Mouse (Mus musculus) layer of hippocampus, postnatal 14 days (tissue): ENCODE measurements around the gene Tagap. TPM values are rescaled to one million over a fixed set of nuclear protein-coding genes. Genes with fewer than 3 reads are reported as not detected.

Source experiments
- DNase-seq, 2 experiments: peaks; one replicate each; pipeline ENCODE4 v3.0.0; 2021 to 2022; ENCODE audit warnings: low spot score in 2 of 2, mixed read lengths in 1 of 2
- long read RNA-seq, 2 experiments: library from polyadenylated mRNA; stranded (forward); transcript quantifications; one replicate each; pipeline ENCODE4 v2.0.0; 2021
- total RNA-seq, 2 experiments: library from RNA; stranded (reverse); gene quantifications; 2 replicates each; pipeline ENCODE4 v1.2.3; 2021

Gene Tagap
- total RNA-seq, result 1 to 10 TPM; 3.9 to 4.7 TPM
- long read RNA-seq, experiment 1, partial matches to known transcripts, result 0 of 5 reads
- long read RNA-seq, experiment 1, other reads (novel, unspliced or antisense), result 3 of 5 reads
- long read RNA-seq, experiment 2, partial matches to known transcripts, result 0 of 19 reads
- long read RNA-seq, experiment 2, other reads (novel, unspliced or antisense), result 18 of 19 reads

DNA sequence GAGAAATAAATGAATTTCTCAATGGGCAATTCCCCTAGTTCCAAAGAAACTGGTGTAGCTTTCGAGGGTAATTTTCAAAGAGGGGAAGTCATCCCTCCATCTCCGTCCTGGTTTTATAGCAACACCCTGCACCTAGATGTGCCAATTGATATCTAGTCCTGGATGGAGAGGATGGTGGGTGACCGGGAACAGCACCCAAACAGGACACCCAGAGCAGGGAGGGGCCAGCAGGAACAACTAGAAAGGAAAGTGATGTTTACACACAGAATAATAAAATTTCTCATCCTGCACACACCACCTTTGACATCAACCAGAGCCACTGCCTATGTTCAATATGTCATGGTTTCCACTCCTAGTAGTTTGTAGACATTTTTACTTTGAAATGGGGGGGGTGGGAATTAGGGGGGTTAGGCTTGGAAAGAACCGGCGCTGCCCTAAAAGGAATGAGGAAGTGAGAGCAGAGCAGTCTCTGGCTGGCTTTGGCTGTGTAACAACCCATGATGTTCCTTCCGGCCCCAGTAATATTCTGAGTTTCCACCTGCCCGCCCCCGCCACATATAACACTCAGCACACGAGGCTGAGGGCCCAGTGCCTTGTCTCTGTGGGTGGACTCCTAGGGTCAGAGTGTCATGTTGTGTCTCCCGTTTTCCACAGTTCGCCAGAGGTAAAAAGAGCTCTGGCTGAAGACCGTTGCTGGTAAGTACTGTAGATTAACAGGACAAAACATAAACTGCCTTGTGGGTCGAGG is at the start of gene Tagap:
Gene Tagap, plus strand, starts transcription at position 588 of the 748 bp plus-strand sequence.
- DNase-seq, result no peak

DNA sequence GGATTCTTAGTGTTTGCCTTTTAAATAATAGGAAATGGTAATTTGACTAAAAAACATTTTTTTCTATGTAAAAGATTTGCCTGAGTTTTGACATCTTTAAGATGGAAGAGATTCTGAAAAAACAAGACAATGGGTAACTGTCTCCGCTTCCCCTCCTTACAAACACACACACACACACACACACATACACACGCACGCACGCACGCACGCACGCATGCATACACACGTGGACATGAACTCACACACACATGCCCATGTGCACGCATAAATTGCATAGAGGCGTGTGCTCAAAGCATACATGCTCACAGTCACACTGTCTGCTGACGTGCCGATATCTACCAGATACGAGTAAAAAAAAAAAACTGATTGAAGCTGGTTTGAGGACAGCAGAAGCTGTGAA is 49.3 kb upstream of the Tagap start:
- no peak for DNase-seq

DNA sequence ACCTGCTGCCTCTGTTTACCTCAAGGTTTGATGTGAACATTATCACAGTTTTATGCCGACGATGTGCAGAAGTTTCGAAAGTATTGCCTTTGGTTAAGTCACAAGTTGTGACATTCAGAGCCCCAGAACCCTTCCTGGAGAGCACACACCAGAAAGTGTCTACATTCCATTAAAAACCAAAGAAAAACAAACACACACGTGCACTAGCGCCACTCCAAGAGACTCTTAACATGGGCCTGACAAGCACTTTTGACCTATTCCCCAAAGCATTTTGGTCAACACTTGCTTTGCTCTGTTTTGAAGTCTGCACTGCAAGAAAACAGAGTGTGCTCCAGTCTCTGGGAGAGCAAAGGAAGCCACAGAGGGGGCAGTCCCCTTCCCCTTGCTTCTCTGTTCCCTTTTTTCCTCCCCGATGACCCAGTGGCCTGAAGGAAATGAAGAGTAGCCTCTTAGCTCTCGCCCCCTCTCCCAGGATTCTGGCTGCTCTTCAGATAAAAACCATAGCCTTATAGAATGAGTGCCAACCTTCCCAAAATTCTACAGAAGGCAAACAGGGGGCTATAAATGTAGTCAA is 48.5 kb upstream of the Tagap start:
- no peak for DNase-seq

DNA sequence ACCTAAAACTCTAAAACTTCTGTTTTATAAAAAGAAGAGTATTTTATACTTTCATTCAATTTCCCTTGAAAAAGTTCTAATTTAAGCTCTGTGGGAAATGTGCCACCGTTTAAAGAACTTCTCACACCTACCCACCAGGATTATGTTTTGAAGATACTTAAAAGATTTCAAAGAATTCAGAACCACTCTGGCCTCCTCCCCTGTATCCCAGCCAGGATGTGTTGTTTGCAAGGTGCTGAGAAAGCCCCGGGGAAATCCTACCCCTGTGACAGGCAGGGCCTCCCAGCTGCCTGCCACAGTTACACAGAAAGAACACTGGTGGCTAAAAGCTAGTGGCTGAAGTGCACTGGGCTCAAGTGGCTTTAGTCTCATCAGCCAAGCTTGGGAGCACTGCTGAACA is 47.9 kb upstream of the Tagap start:
- DNase-seq, result no peak

DNA sequence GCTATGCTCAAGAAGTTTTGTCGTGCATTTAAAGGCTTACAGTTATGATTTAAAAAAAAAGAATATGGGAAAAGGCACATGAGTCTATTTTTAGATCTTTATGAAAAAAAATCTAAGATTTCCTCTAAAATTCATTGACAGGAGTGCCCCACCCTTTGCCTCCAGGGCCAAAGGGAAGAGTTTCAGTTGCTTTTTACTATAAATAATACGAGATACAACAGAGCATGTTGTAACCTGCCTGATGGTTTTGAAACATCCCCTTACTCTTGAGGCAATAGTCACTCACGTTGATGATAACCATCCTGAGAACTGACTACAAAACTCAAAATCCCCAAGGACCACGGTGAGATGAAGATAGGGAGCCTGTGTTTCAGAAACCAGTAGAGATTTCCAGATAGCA is 46.3 kb upstream of the Tagap start:
- DNase-seq, result no peak

DNA sequence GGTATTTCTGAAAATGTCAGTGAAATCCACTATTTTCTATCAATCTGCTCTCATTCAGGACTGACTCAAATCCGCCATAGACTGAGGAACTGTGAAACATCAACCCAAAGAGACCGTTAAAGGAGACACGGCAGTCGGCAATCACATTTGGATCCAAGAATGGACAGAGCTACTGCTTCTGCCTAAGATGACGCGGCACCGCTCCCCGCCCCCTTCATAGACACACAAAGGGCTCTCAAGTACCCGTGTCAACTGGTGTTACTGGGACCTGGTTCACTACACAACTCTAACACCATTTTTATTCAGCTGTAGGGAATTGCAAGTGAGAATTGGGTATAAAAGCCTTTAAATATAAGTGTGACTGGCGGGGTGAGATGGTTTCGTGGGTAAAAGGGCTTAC is 42.7 kb upstream of the Tagap start:
- no peak for DNase-seq

DNA sequence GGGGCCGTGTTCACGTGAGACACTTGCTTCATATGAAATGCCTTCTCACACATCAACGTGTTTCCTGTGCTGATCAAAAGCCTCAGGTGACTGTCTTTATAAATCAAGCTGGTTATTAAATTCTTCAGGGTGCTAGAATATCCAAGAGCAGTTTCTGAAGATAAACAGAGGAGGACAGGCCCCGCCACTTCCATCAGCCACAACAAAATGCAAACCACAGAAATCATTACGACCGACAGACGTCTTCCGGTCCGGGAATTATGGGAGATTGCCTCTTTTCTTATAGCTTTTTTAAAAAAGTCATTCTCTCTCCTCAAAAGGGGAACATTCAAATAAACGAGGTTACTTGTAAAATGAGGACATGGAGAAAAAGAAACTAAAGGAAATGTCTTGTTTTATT is 41.2 kb upstream of the Tagap start:
- DNase-seq, result no peak

DNA sequence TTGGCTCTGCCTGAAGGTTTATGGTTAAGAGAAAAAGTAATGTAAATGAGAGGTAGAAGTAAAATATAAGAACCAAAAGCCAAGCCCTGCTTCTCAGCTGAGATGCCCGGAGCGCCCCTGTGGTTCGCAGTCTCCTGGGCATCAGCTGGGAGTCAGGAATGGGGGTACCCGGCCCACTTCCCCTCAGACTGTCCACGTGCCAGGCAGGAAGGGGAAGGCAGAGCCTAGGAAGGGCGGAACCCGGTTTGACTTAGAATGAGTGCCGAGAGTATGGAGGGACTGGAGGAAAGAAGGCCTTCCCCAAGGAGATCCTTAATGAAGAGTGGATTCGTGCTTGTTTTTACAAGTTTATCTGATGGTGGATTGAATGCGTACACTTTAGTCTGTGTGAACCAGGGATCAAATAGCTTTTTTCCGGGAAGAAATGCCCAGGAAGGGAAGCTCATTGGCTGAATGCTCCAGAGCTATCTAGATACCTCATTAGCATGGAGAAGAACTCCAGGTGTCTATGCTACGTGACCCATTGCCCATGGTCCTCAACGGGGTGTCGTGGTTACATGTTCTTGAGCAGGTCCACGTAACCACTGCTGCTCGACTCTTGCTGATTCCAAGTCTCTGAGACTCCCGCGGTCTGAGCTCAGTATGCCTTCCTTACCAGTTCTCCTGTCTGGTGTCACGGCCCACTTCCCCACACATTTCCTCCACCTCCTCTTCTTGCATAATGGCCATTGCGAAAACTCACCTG is 38.6 kb upstream of the Tagap start:
- DNase-seq, result no peak

DNA sequence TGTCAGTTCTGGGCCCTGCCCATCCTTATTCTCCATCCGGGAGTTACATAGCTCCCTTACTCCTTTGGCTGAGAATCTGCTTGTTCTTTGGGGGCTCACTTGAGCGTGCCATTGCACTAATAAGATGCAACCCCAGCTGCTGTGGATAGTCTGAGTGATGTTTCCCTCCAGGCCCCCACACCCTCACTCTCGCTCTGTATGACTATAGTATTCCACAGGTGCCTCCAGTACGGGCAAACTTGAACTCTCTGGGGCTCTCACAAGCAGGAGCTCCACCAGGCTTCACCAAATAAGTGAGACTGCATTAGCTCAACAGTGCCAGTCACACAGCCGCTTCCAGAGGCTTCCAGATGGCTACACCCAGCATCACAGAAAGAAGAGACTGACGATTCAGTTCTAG is 37.5 kb upstream of the Tagap start:
- no peak for DNase-seq

DNA sequence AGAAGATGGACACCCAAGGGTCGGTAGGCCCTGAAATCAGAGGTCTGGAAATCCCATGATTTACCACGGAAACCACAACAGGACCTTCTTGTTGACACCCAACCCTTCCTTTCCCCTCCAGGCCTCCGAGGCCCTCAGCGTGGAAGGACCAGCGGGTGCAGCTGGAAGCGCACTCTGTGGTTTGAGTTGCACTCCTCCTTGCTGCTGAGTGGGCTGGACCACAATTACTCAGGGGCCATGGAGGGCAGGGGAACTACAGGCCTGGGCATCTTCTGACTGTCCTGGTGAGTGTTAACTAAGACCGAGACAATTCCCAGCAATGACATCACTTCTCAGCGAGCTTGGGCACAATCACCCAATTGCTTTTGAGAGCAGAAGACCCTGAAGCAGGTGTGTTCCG is 36.8 kb upstream of the Tagap start:
- no peak for DNase-seq

DNA sequence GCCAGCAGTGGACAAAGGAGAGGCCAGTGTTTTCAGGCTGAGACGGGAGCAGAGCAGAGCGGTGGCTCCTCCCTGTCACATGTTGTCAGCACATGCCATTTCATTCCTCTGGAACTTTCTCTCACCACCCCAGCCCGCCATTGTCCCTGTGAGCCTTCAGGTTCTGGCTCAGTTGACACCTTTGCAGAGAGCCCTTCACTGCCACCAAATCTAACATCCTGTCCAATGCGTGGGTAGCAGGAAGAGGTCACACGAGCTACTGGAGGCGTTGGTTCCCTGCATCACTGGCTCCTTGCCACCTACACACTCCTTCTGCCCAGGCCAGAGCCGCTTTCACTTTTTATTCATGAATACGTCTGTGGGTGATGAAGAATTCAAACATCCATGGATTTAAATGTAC is 33.1 kb upstream of the Tagap start:
- DNase-seq, result no peak

DNA sequence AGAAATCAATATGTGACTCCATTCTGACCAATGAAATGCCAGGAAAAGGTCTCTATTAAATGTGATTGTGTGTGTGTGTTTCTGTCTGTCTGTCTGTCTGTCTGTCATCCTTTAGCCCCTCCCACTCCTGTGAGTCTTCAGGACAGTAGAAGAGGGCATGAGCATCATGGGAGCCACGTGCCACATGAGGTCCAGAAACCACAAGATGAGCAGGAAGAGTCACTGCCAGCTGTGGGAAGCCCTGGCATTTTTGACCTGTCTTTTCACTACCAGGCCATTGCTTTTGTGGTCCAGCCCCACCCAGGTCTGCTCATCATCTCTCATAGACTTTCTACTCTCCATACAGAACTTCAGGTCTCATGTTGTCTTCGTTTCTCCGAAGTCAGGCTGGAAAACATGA is 31.7 kb upstream of the Tagap start:
- DNase-seq, result no peak

DNA sequence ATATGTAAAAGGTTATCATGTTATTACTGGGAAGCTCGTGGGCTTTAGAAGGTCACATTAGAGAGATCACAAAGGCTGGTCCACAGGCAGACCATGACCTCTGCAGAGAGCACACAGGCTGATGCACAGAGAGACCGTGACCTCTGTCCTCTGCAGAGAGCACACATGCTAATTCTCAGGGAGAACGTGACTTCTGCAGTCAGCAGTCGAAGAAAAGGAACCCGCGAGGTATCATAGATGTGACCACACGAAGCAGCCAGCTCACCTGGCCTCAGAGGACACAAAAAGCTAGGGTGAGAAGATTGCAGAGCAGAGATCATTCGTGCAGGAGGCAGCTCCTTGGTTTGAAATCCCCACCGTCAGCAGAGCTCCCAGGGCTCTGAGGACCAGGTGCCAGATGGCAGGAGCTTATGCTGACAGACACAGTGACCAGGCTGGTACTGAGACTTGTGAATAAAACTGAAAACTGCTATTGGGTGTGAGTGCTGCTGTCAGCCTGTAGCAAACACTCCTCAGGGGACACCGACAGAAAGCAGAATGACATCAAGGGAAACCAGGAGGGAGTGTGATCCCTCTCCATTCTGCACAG is 29.7 kb upstream of the Tagap start:
- DNase-seq, result no peak

DNA sequence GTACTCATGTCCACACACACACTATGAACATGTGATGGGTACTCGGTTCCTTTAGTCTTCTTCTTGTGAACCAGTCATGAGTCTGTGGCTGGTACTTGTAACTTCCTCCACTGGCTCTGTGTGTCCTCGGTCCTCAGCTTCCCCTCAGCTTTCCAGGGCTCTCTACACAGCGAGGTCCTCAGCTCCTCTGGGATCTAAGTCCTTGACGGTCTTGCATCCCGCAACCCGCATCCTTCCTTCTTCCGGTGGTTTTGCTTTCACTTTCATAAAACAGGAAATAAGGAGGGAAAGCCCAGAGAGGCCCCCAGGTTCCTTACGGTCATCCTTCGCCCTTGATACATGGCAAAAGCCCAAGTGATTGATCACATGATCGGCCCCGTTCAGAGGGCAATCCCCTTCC is 28.7 kb upstream of the Tagap start:
- no peak for DNase-seq

DNA sequence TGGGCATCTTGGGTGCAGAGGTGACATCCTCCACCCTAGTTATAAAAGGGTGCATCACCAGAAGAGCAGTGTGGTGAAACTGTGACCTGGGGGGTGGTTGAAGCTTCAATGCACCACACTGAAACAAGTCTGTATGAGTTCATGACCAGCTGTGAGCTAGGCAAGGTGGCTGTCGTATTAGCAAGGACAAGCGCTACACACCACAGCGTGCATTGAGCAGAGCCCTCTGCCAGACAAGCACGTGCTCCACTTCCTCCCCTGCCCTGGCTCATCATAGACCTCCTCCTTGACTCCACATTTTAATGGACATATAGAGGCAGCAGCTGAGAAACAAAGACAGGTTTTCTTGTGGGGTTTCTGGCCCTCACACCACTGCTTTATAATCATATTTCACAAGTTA is 28.0 kb upstream of the Tagap start:
- no peak for DNase-seq

DNA sequence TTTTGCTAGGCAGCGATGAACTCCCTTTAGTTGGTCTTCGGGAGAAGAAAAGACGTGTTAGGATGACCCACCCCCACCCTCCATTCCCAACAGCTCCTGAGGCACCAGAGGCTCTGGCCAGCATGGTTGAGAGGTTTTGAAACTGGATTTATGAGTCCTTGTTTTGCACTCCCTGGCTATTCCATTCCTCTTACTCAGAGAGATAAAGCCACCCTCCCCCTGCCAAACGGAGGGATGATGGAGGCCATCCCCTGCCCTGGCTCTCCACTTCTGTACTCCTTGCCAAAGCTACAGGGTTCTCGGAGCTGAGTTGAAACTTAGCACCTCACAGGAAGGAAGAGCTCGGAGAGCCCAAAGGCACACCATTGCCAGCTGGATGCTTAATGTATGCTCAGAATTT is 26.6 kb upstream of the Tagap start:
- no peak for DNase-seq

DNA sequence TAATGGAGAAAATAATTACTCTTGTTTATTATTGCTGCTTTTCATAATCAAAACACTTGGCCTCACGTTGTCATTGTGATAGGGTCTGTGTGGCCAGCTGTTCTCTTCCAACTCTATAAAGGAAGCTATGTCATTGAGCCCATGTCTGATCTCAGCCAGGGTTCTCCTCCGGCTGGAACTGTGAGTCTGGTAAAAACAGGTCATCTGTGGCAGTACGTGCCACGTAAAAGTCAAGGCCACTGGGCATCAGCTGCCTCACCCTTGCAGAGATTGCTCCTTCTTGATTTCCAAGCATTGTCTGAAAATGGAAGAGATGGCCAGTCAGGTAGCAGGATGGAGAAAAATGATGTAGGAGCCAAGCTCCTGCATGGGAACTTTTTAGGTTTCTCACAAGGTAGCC is 25.8 kb upstream of the Tagap start:
- DNase-seq, result no peak

DNA sequence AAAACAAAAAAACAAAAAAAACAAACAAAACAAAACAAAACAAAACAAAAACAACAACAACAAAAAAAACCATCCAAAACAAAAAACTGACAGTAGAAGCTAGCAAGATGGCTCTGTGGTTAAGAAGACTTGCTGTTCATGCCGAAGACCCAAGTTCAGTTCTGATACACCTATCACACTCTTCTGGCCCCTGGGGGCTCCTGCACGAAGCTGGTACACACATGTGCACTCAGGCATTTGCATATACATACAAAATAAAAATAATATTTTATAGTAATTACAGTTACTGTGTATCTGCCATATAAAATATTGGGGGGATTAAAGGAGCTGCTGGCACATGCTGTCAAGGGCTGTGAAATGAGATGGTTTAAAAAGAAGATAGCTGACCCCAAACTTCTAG is 24.3 kb upstream of the Tagap start:
- no peak for DNase-seq

DNA sequence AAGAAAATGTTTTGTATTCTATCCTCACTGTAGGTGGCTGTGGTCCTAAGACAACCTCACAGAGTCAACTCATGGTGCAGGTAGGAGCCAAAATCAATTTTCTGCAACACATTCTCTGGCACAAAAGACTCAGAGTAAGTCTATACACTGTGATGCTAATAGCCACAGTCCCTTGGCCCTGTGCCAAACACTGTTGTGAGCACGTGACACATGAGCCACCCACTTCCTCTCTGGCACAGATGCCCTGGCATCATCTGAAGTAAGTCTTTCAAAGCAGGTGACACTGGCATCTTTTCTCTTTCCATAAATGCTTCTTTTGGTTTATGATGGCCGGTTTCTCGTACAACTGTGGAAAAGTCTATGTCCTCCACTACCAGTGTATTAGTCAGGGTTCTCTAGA is 23.4 kb upstream of the Tagap start:
- no peak for DNase-seq

DNA sequence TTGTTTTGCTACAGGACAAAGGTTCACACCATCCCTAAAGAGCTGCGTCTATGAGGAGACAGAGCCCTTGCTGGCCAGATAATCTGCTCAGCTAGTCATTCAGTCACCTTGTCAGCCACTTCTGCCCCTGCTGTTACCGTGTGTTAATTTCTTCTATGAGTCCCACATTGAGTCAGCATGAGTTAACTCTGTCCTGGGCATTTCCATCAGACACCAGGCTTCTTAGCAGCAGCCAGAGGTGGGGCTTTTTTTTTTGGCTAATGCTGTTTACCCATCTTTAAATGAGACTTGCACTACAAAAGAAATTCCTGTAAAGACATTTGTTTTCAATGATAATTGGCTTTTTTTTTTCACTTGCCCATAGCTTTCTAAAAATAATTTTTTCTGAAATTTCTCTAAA is 20.8 kb upstream of the Tagap start:
- no peak for DNase-seq

DNA sequence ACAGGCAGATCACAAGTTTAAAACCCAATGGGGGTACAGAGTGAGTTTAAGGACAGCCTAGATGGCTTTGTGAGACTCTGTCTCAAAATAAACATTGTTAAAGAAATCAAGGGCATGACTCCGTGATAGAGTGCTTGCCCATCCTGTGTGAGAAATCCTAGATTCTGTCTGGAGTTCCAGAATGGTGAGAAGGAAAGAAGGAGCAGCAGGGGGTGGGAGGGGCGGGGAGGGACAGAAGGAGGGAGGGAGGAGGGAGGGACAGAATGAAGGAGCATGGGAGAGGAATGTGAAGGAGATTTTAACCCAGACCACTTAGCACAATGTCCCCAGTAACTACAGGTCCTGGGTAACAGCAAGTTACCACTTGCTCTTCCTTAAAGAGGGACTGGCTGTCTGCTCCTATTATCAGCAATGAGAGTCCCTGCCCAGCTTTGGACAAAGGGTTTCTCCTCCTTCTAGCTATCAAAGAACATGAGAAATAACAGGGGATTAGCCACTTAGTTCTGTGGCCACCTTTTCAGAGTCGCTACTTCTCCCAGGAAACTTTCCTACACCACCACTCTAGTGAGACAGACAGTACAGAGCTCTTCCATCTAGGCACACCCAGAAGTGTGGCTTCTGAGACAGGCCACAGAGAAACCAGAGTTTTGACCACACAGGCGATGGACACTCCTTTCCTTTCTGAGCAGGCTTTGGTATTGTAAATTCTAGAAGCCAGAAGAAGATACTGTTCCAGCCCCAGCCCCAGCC is 19.7 kb upstream of the Tagap start:
- DNase-seq, result no peak
